Mouse (Mus musculus) left cerebral cortex, postnatal 25 days (tissue): Measurements from ENCODE around the gene Sucla2. TPM values are rescaled to one million over a fixed set of nuclear protein-coding genes. Genes with fewer than 3 reads are reported as not detected.
"Not testable (repeated sequence)": the region's sequence is repeated elsewhere in the genome, so short reads cannot be mapped to it uniquely, and the experiment has no call there.

Experiments
- DNase-seq, 2 experiments: peaks; one replicate each; pipeline ENCODE4 v3.0.0; 2022; ENCODE audit warnings: low spot score in 2 of 2, mixed read lengths in 1 of 2
- intact Hi-C: fragments of 180-260 bp; cut with DNase I; formaldehyde crosslinking; loops from one replicate; pipeline ENCODE4 v1.15.1; 2025
- total RNA-seq, 2 experiments: library from RNA; stranded (reverse); gene quantifications; 2 replicates each; pipeline ENCODE4 v1.2.3; 2021

Gene Sucla2
- total RNA-seq, 2 experiments from 2014 or later, result 146 to 164 TPM

DNA sequence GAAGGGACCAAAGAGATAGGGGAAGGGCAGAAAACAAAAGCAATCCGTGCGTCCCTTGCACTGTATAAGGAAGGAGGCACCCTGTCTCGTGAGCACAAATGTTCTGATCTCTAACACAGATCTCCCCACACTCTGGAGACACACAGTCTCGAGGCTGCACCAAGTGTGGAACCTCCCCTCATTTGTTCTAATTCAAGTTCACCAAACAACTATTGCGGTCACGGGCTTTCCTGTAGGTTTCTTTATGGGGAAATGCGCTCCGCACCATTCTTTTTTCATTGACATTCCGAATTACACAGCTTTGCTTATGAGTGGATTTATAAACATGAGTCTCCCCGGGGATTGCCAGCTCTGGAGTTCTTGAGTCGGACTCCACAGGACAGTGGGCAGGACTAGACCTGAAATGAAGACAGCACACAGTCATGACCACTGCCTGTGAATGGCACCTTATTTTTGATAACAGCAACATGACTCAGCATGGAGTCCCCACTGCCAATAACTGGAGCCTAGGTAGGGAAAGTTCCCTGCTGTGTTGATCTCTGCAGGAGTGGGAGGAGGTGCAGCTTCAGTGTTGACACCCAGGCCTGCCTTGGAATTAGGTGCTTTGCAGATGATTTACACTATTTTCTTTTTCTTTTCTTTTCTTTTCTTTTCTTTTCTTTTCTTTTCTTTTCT lies 17.3 kb upstream of the Sucla2 start:
- no peak for DNase-seq
- intact Hi-C loops, result loop anchor here (10.0 kb wide), 1 partner anchor 403 kb away; no protein-coding TSS in a partner anchor

DNA sequence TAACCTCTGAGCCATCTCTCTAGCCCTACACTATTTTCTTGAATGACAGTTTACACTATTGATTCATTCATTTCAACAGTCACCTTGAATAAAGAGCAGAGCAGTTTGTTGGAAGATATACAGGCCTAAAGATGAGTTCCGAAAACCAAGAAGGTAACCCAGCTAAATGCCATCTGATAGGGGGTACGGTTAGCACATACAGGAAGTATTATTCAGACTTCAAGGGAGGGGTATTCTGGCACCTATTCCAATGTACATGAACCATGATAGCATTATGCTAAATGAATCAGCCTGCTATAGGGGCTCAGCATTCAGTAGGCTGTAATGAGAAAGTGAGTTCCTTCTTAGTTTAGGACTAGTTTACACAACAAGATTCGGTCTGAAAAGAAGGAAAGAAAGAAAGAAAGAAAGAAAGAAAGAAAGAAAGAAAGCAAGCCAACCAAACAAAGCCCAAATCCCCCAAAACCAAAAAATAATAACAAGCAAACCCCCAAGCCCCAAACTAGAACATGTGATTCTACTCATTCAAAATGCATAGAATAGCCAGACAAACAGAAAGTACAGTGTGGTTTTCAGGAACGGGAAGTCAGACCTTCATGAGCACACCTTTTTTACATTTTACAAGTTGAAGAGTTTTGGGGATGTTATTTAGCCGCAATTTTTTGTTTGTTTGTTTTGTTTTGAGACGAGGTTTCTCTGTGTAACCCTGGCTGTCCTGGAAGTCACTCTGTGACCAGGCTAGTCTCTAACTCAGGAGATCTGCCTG lies 16.3 kb upstream of the Sucla2 start:
- DNase-seq, result no peak
- intact Hi-C loops, result loop anchor here (10.0 kb wide), 1 partner anchor 404 kb away; no protein-coding TSS in a partner anchor

DNA sequence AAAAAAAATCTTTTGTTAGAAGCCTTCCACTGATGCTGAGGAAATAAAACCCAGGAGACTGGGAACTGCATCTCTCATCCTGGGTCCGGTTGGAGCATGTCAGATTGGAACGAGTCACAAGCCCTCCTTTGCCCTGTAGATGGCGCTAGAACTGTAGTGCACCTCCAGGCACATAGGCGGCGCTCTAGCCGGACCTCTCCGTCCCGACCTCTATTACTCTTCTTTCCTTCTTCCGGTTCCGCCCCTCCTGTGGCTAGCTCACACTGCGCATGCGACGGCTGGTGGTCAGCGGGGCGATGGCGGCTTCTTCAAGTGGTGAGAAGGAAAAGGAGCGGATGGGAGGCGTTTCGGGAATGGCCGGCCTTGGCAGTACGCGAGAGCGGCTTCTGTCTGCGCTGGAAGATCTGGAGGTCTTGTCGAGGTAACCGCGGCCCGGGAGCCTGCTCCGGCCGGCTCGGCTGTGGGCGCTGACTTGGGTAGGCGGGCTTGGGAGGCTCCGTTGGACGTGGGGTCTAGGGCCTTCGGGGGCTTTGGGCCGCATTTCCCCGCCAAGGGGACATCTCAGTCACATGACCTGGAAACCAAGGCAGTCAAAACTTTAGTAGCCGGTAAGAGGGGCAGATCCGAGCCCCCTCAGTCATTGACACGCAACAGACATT lies 15.2 kb upstream of the Sucla2 start, which contains the start of gene Med4:
Gene Med4 (plus strand): TSS at position 261 of the 659 bp plus-strand sequence.
- intact Hi-C loops, result loop anchor here (10.0 kb wide), 1 partner anchor 405 kb away; no protein-coding TSS in a partner anchor

GRCm38 (mm10) chr14:73524136-73524535 lies 983 bp upstream of the Sucla2 start:
- intact Hi-C loops, result no loop called here
- DNase-seq, result no peak

More for the DNA sequence above, 15.2 kb upstream of the Sucla2 start, which contains the start of gene Med4:
- DNase-seq, result peak; percentile 93 to 97

DNA sequence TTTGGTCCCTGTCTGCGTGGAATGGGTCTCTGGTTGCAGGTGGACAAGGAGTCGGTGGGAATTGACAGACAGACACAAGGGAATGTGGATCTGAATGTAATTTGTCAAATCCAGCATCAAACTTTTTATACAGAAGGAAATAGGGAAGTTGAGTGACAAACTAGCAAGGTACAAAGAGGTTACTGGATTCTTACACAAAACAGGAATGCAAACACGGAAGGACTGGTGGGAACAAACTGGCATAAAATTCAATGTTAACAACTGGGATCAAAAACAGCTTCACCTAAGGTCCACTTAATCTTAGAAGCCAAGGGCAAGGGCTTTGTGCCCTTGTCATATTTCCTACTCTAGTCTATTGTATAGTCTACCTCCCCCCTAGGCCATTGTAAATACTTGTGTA lies 3.5 kb downstream of the Sucla2 start:
- DNase-seq, result not testable (repeated sequence)
- intact Hi-C loops, result loop anchor here (5.0 kb wide), 2 partner anchors 1179 to 1194 kb away; no protein-coding TSS in a partner anchor

DNA sequence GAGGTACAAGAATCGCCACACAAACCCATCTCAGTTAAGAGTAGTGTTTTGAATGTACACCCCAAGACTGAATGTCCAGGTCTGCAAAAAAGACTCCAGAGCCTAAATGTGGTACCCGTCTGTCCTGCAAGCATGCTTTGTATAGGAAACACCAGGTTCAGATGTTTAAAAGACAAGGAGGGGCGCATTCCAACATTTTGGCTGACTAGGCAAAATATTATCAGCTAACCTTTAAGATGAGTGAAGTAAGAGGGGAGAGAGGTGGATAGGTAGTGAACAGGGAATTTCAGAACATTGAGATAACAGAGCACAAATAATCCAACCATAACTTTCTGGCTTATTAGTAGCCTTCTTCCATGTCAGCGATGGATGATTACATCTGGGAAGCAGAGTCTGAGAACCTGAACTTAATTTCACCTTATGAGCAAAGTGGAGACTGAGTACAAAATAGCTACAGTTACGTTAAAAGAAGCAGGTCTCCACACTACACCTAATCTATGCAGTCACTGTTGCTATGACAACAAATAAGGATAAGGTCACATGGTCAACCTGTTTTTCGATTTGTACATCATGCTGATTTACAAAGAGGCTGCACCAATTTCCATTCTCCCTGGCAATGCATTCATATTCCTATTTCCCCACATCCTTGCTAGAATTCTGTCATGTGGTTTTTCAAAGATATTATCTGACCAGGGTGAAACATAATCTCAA lies 8.8 kb downstream of the Sucla2 start:
- intact Hi-C loops, result no loop called here
- no peak for DNase-seq

- intact Hi-C loops, result no loop called here
- no peak for DNase-seq
These were observed 10.5 kb downstream of the Sucla2 start for GRCm38 (mm10) chr14:73535641-73536040.

GRCm38 (mm10) chr14:73543781-73544180 lies 18.7 kb downstream of the Sucla2 start:
- no peak for DNase-seq
- intact Hi-C loops, result no loop called here

GRCm38 (mm10) chr14:73547034-73547433 lies 21.9 kb downstream of the Sucla2 start:
- intact Hi-C loops, result no loop called here
- no peak for DNase-seq

- intact Hi-C loops, result no loop called here
- no peak for DNase-seq
These were observed 22.9 kb downstream of the Sucla2 start, which contains the start of gene Nudt15 for GRCm38 (mm10) chr14:73548051-73548450. Gene Nudt15 (minus strand): TSS chr14:73548242.

GRCm38 (mm10) chr14:73550291-73550690 lies 25.2 kb downstream of the Sucla2 start:
- no peak for DNase-seq
- intact Hi-C loops, result no loop called here

DNA sequence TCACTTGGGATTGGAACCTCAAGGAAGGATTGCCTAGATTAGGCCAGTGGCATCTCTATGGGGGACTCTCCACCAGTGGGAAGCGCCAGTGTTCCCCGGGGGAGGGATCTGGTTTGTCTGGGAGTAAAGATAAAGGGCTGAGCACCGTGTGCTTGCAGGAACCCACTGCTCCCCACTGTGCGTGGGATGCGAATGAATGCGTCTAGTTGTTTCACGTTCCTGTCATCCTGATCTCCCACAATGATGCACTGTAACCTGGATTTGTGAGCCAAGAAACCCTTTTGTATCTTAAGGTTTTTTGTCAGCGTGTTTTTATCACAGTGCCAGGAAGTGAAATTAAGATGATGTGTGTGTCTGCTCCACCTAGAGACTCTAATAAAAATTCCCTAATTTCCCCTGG lies 25.6 kb downstream of the Sucla2 start:
- intact Hi-C loops, result no loop called here
- DNase-seq, result no peak

DNA sequence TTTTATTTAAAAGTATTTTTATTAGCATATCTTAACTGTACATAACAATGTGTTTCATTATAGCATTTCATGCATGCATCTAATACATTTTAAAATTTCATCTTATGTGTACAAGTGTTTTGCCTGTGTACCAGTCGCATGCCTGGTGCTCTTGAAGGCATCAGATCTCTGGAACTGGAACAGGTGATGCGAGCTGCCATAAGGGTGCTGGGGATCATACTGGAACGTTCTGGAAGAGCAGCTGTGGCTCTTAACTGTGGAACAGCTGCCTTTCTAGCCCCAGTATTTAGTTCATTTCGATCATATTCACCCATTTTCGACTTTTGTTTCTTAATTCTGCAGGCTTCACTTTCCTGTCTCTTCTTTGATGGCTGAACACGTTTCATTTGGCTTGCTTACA lies 26.0 kb downstream of the Sucla2 start:
- intact Hi-C loops, result no loop called here
- no peak for DNase-seq

DNA sequence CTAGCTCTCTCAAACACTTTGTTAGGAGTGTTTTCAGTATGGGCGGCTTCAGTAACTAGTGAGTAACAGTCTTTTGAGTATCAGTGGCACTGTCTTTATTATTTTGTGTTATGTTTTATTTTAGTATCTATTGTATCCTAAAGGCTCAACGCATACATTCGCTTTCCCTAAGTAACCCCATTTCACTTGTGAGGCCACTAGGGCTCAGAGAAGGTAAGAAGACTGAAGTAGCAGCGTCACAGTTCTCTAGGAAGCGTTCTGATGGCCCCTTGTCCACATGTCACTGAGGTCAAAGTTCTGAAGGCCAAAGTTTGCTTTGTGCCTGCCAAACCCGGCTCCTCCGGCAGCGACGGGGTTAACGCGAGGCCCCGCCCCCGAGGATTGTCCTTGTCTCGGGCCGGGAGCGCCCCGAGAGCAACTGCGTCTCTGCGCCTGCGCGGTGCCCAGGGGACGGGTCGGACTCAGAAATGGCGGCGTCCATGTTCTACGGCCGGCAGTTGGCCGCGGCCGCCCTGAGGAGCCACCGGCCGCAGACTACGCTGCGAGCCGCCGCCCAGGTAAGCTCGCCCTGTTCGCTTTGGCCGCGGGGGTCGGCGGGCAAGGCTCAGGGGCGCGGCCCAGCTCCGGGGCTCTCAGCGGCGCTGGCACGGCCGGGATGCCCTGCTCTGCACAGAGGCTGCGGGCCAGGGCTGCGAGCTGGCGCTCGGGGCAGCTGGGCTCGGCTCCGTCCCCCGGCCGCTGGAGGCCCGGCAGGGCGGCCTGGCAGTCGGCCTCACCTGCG lies 27.4 kb downstream of the Sucla2 start:
- intact Hi-C loops, result no loop called here
- peak; percentile 93 for DNase-seq

DNA sequence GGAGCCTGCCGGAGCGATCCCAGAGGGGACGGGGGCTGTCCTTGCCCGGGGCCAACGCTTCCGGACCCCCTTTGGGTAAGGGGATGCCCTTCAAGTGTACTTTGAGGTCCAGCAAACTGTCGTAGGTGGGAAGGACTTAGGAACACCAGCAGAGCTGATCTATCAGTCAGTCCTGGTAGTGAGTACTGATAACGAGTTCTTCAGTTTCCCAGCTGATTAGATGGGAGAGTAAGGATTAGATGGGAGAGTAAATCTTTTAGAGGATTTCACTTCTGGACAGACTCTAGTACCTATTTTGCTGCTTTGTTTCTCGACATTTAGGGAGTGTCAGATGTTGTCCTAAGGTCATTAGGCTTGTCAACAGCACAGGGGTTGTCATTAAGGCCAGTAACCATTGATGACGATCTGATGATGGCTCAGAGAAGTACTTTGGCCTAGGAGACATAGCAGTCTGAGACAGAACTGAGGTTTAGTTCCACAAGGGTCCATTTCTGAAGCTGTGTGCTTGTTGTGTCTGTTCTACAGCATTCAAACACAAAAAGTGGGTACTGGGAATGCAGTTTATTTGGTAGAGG lies 28.1 kb downstream of the Sucla2 start:
- no peak for DNase-seq
- intact Hi-C loops, result no loop called here

DNA sequence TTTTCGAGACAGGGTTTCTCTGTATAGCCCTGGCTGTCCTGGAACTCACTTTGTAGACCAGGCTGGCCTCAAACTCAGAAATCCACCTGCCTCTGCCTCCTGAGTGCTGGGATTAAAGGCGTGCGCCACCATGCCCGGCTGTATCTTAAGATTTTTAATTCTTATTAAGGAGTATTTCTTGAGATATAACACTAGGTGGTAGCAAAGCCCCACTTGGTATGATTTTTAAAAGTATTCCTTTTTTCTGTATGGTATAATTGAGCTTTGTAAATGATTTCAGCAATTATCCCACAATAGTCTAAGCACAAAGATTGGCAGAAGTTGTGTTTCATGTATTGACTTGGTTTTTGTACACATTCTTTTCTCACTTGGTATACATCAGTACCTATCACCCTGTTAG lies 44.7 kb downstream of the Sucla2 start:
- DNase-seq, result peak in 1 of 2 experiments; percentile 14
- intact Hi-C loops, result loop anchor here (2.0 kb wide), 1 partner anchor 1073 kb away; no protein-coding TSS in a partner anchor

DNA sequence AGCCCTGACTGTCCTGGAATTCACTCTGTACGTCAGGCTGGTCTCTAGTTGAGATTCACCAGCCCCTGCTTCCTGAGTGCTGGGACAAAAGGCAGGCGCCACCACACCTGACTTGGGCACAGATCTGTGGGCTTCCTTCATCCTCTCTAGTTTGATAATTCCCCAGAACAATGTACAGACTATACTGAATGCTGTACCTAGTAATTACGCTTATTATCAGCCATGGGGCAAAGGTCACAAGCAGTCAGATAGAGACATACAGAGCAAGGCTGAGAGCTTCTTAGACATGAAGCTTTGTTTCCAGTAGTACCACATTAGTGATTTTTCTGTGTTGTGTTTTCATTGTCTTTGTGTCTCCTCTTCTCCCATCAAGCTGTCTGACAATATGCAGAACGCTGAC lies 46.0 kb downstream of the Sucla2 start:
- intact Hi-C loops, result loop anchor here (2.0 kb wide), 1 partner anchor 1072 kb away; no protein-coding TSS in a partner anchor
- DNase-seq, result no peak

DNA sequence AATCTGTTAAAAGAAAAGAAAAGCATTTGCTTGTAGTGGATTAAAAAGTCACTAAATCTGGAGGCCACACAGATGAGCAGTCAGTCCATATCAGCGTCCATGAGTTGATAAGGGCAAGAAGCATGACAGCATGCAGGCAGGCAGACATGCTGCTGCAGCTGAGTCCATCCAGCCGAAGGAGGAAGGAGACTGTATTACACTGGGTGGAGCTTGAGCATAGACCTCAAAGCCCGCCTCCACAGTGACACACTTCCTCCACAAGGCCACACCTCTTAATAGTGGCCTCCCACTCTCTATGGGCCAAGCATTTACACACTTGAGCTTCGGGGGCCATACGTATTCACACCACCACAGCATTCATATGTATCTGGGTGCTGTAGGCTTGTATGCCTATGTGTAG lies 48.9 kb downstream of the Sucla2 start:
- no peak for DNase-seq
- intact Hi-C loops, result no loop called here
